Mouse (Mus musculus): ENCODE results near the gene Cfap157. TPM values are rescaled to one million over a fixed set of nuclear protein-coding genes. Genes with fewer than 3 reads are reported as not detected.

Gene Cfap157
- polyA plus RNA-seq, 1 experiment from 2014 or later = 0.33 TPM

- WGBS = under 1% methylated on average over 46 of the region's 46 CpGs
- H3K27me3 ChIP-seq (ENCODE audit: control insufficient read depth, insufficient read depth, low read length) = no peaks in the 10 kb centered on the region; the same call in 1 of the 2 replicates
- H3K9ac ChIP-seq (ENCODE audit: low read length) = peak within 1 kb of the TSS; percentile 46
- no peaks in the 10 kb centered on the region for H3K36me3 ChIP-seq (ENCODE audit: control insufficient read depth, insufficient read depth, low read length)
- no peaks in the 10 kb centered on the region for H3K9me3 ChIP-seq (ENCODE audit: control insufficient read depth, low read length)
- H3K27ac ChIP-seq (ENCODE audit: low read depth, low read length) = no peak within 1 kb of the TSS
- H3K4me2 ChIP-seq (ENCODE audit: low read depth, low read length, severe bottlenecking) = peak within 1 kb of the TSS; percentile 84
- peak within 1 kb of the TSS; percentile 55 for H3K4me3 ChIP-seq (ENCODE audit: low read depth, low read length)
- DNase-seq (ENCODE audit: low spot score) (peak; percentile 98), ATAC-seq (replicated peaks; ENCODE audit: low FRiP score) (peak; percentile 98)
- H3K4me1 ChIP-seq (replicated peaks; ENCODE audit: control insufficient read depth, insufficient read depth, low read length) = peaks cover 7% of the 10 kb centered on the region; the same call in 1 of the 2 replicates
These were observed 8.7 kb downstream of the Cfap157 start, which contains the start of the genes Ttc16 and Ptrh1 for GRCm38 (mm10) chr2:32775359-32776074. TSS of gene Ttc16 (minus strand) at chr2:32775633. TSS of gene Ptrh1 (plus strand) at chr2:32775786.

- WGBS = 88% methylated on average over 8 of the region's 8 CpGs
- ATAC-seq (replicated peaks; ENCODE audit: low FRiP score) = no peak
- Histone ChIP-seq H3K4me3 (ENCODE audit: low read depth, low read length) (no peak overlapping the region), H3K27me3 (ENCODE audit: control insufficient read depth, insufficient read depth, low read length) (no peaks in the 10 kb centered on the region), H3K9ac (ENCODE audit: low read length) (no peak overlapping the region), H3K27ac (ENCODE audit: low read depth, low read length) (no peak overlapping the region), H3K36me3 (ENCODE audit: control insufficient read depth, insufficient read depth, low read length) (no peaks in the 10 kb centered on the region), H3K9me3 (ENCODE audit: control insufficient read depth, low read length) (no peaks in the 10 kb centered on the region), H3K4me2 (ENCODE audit: low read depth, low read length, severe bottlenecking) (no peak overlapping the region), H3K4me1 (replicated peaks; ENCODE audit: control insufficient read depth, insufficient read depth, low read length) (peaks cover 9% of the 10 kb centered on the region; the same call in 1 of the 2 replicates)
- DNase-seq (ENCODE audit: low spot score) = no peak
These were observed 11.5 kb downstream of the Cfap157 start for GRCm38 (mm10) chr2:32772626-32773279.

- Histone ChIP-seq H3K4me2 (ENCODE audit: low read depth, low read length, severe bottlenecking) (no peak overlapping the region), H3K9ac (ENCODE audit: low read length) (no peak overlapping the region), H3K36me3 (ENCODE audit: control insufficient read depth, insufficient read depth, low read length) (no peaks in the 10 kb centered on the region), H3K27ac (ENCODE audit: low read depth, low read length) (no peak overlapping the region), H3K4me1 (replicated peaks; ENCODE audit: control insufficient read depth, insufficient read depth, low read length) (peaks cover 9% of the 10 kb centered on the region; the same call in 1 of the 2 replicates), H3K9me3 (ENCODE audit: control insufficient read depth, low read length) (no peaks in the 10 kb centered on the region), H3K27me3 (ENCODE audit: control insufficient read depth, insufficient read depth, low read length) (no peaks in the 10 kb centered on the region), H3K4me3 (ENCODE audit: low read depth, low read length) (no peak overlapping the region)
- ATAC-seq (replicated peaks; ENCODE audit: low FRiP score) (no peak), DNase-seq (ENCODE audit: low spot score) (no peak)
- 30% methylated on average over 12 of the region's 12 CpGs for WGBS
These were observed 12.3 kb downstream of the Cfap157 start for GRCm38 (mm10) chr2:32771886-32772285.

GRCm38 (mm10) chr2:32769327-32770085, 14.7 kb downstream of the Cfap157 start:
- no peak for ATAC-seq (replicated peaks; ENCODE audit: low FRiP score)
- H3K4me1 ChIP-seq (replicated peaks; ENCODE audit: control insufficient read depth, insufficient read depth, low read length) = peaks cover 2% of the 10 kb centered on the region; the same call in 1 of the 2 replicates

GRCm38 (mm10) chr2:32768661-32769285, 15.5 kb downstream of the Cfap157 start:
- no peak overlapping the region for H3K9ac ChIP-seq (ENCODE audit: low read length)
- H3K4me3 ChIP-seq (ENCODE audit: low read depth, low read length) = no peak overlapping the region
- peaks cover 2% of the 10 kb centered on the region; the same call in 1 of the 2 replicates for H3K4me1 ChIP-seq (replicated peaks; ENCODE audit: control insufficient read depth, insufficient read depth, low read length)
- H3K27ac ChIP-seq (ENCODE audit: low read depth, low read length) = no peak overlapping the region
- no peaks in the 10 kb centered on the region for H3K9me3 ChIP-seq (ENCODE audit: control insufficient read depth, low read length)
- H3K4me2 ChIP-seq (ENCODE audit: low read depth, low read length, severe bottlenecking) = no peak overlapping the region
- no peaks in the 10 kb centered on the region for H3K27me3 ChIP-seq (ENCODE audit: control insufficient read depth, insufficient read depth, low read length)
- no peak for ATAC-seq (replicated peaks; ENCODE audit: low FRiP score)
- H3K36me3 ChIP-seq (ENCODE audit: control insufficient read depth, insufficient read depth, low read length) = no peaks in the 10 kb centered on the region
- no peak for DNase-seq (ENCODE audit: low spot score)
- WGBS = 53% methylated on average over 19 of the region's 19 CpGs

More at GRCm38 (mm10) chr2:32769327-32770085, 14.7 kb downstream of the Cfap157 start:
- DNase-seq (ENCODE audit: low spot score) = no peak
- H3K27ac ChIP-seq (ENCODE audit: low read depth, low read length) = no peak overlapping the region
- no peaks in the 10 kb centered on the region for H3K36me3 ChIP-seq (ENCODE audit: control insufficient read depth, insufficient read depth, low read length)
- H3K4me3 ChIP-seq (ENCODE audit: low read depth, low read length) = no peak overlapping the region
- no peak overlapping the region for H3K9ac ChIP-seq (ENCODE audit: low read length)
- H3K27me3 ChIP-seq (ENCODE audit: control insufficient read depth, insufficient read depth, low read length) = no peaks in the 10 kb centered on the region
- 61% methylated on average over 5 of the region's 5 CpGs for WGBS
- H3K4me2 ChIP-seq (ENCODE audit: low read depth, low read length, severe bottlenecking) = no peak overlapping the region
- no peaks in the 10 kb centered on the region for H3K9me3 ChIP-seq (ENCODE audit: control insufficient read depth, low read length)

GRCm38 (mm10) chr2:32767241-32767640, 17.0 kb downstream of the Cfap157 start:
- Histone ChIP-seq H3K36me3 (ENCODE audit: control insufficient read depth, insufficient read depth, low read length) (no peaks in the 10 kb centered on the region), H3K9ac (ENCODE audit: low read length) (no peak overlapping the region), H3K4me3 (ENCODE audit: low read depth, low read length) (no peak overlapping the region), H3K4me1 (replicated peaks; ENCODE audit: control insufficient read depth, insufficient read depth, low read length) (peaks cover 2% of the 10 kb centered on the region; the same call in 1 of the 2 replicates), H3K27ac (ENCODE audit: low read depth, low read length) (no peak overlapping the region), H3K27me3 (ENCODE audit: control insufficient read depth, insufficient read depth, low read length) (no peaks in the 10 kb centered on the region), H3K9me3 (ENCODE audit: control insufficient read depth, low read length) (no peaks in the 10 kb centered on the region), H3K4me2 (ENCODE audit: low read depth, low read length, severe bottlenecking) (no peak overlapping the region)
- no peak for DNase-seq (ENCODE audit: low spot score)
- ATAC-seq (replicated peaks; ENCODE audit: low FRiP score) = no peak
- WGBS = 87% methylated on average over 12 of the region's 12 CpGs

- ATAC-seq (replicated peaks; ENCODE audit: low FRiP score) (no peak), DNase-seq (ENCODE audit: low spot score) (no peak)
- no peak overlapping the region for H3K27ac ChIP-seq (ENCODE audit: low read depth, low read length)
- H3K36me3 ChIP-seq (ENCODE audit: control insufficient read depth, insufficient read depth, low read length) = no peaks in the 10 kb centered on the region
- H3K9me3 ChIP-seq (ENCODE audit: control insufficient read depth, low read length) = no peaks in the 10 kb centered on the region
- no peak overlapping the region for H3K4me3 ChIP-seq (ENCODE audit: low read depth, low read length)
- H3K27me3 ChIP-seq (ENCODE audit: control insufficient read depth, insufficient read depth, low read length) = no peaks in the 10 kb centered on the region
- WGBS = 90% methylated on average over 3 of the region's 3 CpGs
- H3K4me2 ChIP-seq (ENCODE audit: low read depth, low read length, severe bottlenecking) = no peak overlapping the region
- no peaks in the 10 kb centered on the region for H3K4me1 ChIP-seq (replicated peaks; ENCODE audit: control insufficient read depth, insufficient read depth, low read length)
- H3K9ac ChIP-seq (ENCODE audit: low read length) = no peak overlapping the region
These were observed 20.9 kb downstream of the Cfap157 start for GRCm38 (mm10) chr2:32763353-32763752.

- 99% methylated on average over 4 of the region's 4 CpGs for WGBS
- ATAC-seq (replicated peaks; ENCODE audit: low FRiP score) (no peak), DNase-seq (ENCODE audit: low spot score) (no peak)
- Histone ChIP-seq H3K9me3 (ENCODE audit: control insufficient read depth, low read length) (no peaks in the 10 kb centered on the region), H3K4me2 (ENCODE audit: low read depth, low read length, severe bottlenecking) (no peak overlapping the region), H3K27ac (ENCODE audit: low read depth, low read length) (no peak overlapping the region), H3K36me3 (ENCODE audit: control insufficient read depth, insufficient read depth, low read length) (no peaks in the 10 kb centered on the region), H3K4me1 (replicated peaks; ENCODE audit: control insufficient read depth, insufficient read depth, low read length) (no peaks in the 10 kb centered on the region), H3K27me3 (ENCODE audit: control insufficient read depth, insufficient read depth, low read length) (no peaks in the 10 kb centered on the region), H3K9ac (ENCODE audit: low read length) (no peak overlapping the region), H3K4me3 (ENCODE audit: low read depth, low read length) (no peak overlapping the region)
These were observed 22.4 kb downstream of the Cfap157 start for GRCm38 (mm10) chr2:32761859-32762258.

Measured in forebrain, embryonic 11.5 days (tissue).